Mouse (Mus musculus): ENCODE measurements around the gene Ercc1.

- TF ChIP-seq EP300 (IDR thresholded peaks at IDR 0.05), result no peak
- TF ChIP-seq CTCF (IDR thresholded peaks at IDR 0.05), result no peak
Observed at GRCm38 (mm10) chr7:19354991-19355390, 10.4 kb downstream of the Ercc1 start.
